Mouse (Mus musculus) activated CD4-positive, CD25-positive, alpha-beta regulatory T cell, adult 4 months (primary cell): ENCODE results near the gene Bach2. TPM values are rescaled to one million over a fixed set of nuclear protein-coding genes. Genes with fewer than 3 reads are reported as not detected.

ENCODE experiments used
- ATAC-seq: one replicate; pipeline ENCODE4 v1.8.0; 2017
- polyA plus RNA-seq, 2 experiments: library from polyadenylated mRNA; unstranded; fragments of 100-300 nt; shearing (Covaris generic); gene quantifications; one replicate each; pipeline ENCODE4 v1.2.1; 2017

The Bach2 gene
- polyA plus RNA-seq, 2 experiments from 2014 or later: 11.8 to 17.2 TPM

DNA sequence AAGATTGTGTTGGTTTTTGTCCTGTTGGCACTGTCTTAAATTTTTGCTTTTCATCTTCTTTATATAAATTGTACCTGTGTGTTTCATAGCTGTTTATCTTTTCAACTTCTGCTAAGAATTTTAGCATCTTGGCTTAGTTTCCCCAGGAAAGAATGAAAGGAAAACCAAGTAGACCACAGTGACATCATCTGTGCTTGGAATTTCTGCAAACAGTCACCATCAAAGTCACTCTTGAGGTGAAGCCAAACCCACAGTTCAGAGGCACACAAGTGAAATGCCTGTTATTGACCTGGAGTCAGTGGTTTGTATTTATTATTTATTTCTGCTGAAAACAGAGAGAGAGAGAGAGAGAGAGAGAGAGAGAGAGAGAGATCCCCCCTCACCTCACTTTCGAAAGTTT lies 95.5 kb downstream of the Bach2 start:
- ATAC-seq: no peak

GRCm38 (mm10) chr4:32334765-32335164 lies 96.2 kb downstream of the Bach2 start:
- ATAC-seq: peak; percentile 25

- peak; percentile 86 for ATAC-seq
Observed at GRCm38 (mm10) chr4:32335659-32336058, 97.1 kb downstream of the Bach2 start.

DNA sequence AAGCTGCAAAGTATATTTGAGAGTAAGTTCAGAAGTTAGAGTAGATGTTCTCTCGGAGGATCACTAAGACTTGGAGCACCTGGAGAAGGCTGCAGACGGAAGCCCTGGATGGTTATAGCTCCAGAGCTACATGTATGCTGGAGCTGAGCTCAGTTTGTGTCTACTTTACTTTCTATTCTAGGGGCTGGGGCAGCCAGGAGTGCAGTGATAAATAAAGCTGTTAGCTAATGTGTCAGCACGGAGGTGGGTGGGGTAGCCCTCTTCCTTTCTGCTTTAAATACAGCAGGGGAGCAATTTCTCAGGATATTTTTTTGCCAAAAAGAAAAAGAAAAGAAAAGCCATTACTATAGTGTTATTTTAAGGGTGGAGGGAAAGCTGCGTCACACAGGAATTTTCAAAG lies 98.0 kb downstream of the Bach2 start:
- peak; percentile 13 for ATAC-seq

DNA sequence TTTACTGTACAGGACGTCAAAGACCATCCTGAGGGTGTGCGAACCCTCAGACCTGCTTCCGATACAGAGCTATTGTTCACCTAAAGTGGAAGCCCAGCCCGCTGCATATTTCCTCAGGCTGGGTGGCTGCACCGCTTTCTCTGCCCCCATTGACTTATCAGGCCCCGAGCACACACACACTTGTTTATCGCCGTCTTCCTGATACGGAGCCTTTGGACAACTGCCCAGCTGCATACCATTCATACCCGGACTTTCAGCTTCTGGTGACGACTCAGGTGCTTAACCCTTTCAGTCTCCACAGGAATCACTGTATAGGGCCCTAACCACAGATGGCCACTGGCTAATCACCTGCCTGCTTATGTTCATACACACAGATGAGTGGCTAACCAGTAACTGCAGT lies 99.0 kb downstream of the Bach2 start:
- ATAC-seq: no peak

GRCm38 (mm10) chr4:32338451-32338850 lies 99.8 kb downstream of the Bach2 start:
- ATAC-seq: no peak

DNA sequence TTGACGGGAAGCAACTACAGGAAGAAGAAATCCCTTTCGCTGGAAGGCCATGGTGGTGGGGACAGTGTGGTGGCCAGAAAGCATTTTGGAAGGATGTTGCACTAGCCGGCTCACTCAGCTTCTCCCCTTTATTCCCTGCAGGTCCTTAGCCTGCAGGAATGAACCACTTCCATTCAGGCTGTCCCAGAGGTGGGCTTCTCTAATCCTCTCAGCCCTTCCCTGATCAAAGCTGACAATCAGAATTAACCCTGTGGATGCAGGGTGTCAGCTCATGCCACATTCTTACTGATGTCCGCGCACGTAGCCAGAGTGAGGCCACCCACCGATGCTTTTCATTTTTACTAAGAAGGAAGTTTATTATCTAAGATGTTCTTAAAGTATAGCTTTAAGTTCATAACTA lies 102.2 kb downstream of the Bach2 start:
- no peak for ATAC-seq

- ATAC-seq: no peak
Observed at GRCm38 (mm10) chr4:32342269-32342668, 103.7 kb downstream of the Bach2 start.

- ATAC-seq: peak; percentile 87
Observed at GRCm38 (mm10) chr4:32343256-32344165, 104.9 kb downstream of the Bach2 start.

- peak; percentile 7 for ATAC-seq
Observed at GRCm38 (mm10) chr4:32344276-32344675, 105.7 kb downstream of the Bach2 start.

DNA sequence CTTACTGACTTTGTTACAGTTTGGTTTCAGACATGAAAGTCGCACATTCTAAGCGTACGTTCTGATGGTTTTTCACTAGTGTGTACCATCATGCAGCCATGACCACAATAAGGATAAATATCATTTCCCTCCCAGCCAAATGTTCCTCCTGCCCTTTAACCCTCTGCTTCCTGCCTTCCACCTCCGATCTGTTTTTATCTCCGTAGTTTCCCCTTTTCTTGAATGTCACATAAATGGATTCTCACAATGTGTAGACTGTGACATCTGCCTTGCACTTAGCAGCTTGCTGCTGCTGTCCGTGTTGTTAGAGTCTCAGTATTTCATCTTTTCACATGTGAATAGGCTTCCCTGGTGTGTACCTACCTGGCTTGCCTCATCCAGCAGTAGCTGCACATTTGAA lies 108.6 kb downstream of the Bach2 start:
- ATAC-seq: no peak

GRCm38 (mm10) chr4:32347711-32348110 lies 109.1 kb downstream of the Bach2 start:
- ATAC-seq: no peak

DNA sequence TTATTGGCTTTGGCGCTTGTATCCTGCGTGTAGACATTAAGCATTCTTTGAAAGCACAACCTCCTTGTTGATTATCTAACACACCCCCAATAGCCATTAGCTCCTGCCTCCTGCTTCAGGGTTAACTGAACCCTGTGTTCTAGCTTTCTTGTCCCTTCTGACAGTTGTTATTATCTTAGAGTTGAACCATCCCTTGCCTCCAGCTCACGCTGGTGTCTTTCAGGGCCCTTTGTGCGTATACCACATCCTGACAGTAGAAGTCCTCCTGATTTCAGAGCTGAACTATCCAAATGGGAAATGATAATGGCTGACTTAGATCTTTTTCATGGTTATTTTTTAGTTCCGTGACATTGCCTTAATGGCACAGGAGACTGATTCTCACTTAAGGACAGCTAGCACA lies 110.8 kb downstream of the Bach2 start:
- ATAC-seq: no peak

DNA sequence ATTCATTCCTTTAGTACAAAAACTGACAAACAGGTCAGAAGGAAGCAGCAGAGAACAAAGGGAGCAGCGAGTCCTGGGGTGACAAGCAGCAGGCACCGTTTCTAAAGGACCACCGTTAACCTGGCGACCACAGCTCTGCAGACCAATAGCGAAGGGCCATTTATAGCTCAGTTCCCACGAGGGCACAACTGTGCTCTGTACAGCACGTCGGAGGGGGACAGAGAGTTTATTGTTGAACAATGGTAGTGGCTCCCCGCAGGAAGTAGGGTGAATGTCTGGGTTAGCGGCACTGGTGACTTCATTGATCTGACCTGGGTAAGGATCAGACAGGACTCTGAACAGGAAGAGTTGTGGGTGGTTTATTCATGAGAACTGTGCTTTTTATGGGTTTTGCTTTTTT lies 112.6 kb downstream of the Bach2 start:
- ATAC-seq: peak; percentile 69

DNA sequence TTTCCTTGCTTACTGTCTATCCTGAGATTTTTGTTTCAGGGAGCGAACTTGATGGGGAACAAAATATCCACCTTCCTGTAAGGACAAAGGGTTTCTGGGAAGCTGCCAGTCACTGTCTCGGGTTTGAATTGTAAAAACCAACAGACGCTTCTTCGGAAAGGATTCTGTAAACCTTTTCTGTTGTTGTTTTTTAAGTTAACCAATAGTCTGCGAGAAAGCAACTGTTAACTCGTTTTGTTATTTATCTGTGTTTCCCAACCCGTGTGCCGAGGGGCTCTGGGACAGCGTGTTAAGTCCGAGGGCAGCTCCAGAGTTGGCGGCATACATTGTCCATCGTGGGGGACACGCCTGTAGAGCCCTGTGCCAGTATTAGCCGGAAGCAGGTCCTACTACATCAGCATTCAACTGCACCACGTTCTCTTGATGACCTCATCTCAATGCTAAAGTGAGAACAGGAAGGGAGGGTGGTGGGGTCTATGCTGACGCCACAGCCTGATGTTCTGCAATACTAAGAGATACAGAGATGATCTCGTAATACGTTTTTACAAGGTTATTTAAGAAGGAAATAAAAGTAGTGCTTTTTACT lies 113.2 kb downstream of the Bach2 start:
- peak; percentile 78 for ATAC-seq

- ATAC-seq: no peak
Observed at GRCm38 (mm10) chr4:32352442-32352841, 113.8 kb downstream of the Bach2 start.

GRCm38 (mm10) chr4:32352842-32353241 lies 114.2 kb downstream of the Bach2 start:
- ATAC-seq: no peak

- ATAC-seq: no peak
Observed at GRCm38 (mm10) chr4:32355935-32356617, 117.5 kb downstream of the Bach2 start.

DNA sequence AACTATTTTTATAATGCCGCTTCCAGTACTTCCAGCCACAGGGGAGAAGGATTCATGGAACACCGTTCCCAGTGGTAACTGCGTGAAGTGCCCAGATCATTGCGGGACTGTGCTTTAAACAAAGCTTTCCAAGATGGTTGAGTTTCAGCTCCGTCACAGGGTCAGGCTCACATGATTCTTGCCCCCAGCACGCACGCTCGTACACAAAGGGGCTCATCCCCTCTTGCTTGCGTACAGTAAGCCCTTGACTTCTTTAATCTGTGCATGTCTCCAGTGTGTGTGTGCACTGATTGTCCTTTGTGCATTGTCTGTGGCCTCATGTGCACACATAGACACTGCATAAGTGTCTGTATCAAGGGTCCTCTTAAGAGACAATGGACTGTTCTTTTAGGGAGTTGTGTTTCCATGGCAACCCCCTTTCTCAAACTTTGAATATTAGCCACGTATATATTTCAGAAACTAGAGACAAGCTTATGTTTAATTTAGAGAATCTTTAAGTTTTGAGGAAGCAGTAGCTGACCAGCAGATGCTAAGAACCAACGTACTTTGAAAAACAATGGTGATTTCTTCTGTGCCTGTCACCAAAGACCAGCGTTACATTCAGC lies 119.5 kb downstream of the Bach2 start:
- ATAC-seq: no peak

- ATAC-seq: no peak
Observed at GRCm38 (mm10) chr4:32358602-32359464, 120.2 kb downstream of the Bach2 start.

- no peak for ATAC-seq
Observed at GRCm38 (mm10) chr4:32359634-32360033, 121.0 kb downstream of the Bach2 start.

GRCm38 (mm10) chr4:32360496-32360895 lies 121.9 kb downstream of the Bach2 start:
- ATAC-seq: no peak
